Mouse (Mus musculus): ENCODE results near the gene Zdhhc9. TPM values are rescaled to one million over a fixed set of nuclear protein-coding genes. Genes with fewer than 3 reads are reported as not detected.

The Zdhhc9 gene
- polyA plus RNA-seq, 1 experiment from 2014 or later = 2.6 TPM

Other genes starting within 250 kb of the Zdhhc9 start
- gene Apln, start 174.0 kb downstream of the Zdhhc9 start, polyA plus RNA-seq (2016; fragmentation: Nextera tagmentation; extraction: Ambion mirVana) = 0.33 and 0.43 TPM in 2 replicates
- 0.14 TPM in 1 of 2 replicates, not detected in the other for gene Xpnpep2, start 100.2 kb downstream of the Zdhhc9 start, polyA plus RNA-seq (2016; fragmentation: Nextera tagmentation; extraction: Ambion mirVana)
- 9.7 and 10.0 TPM in 2 replicates for gene Sash3, start 62.4 kb downstream of the Zdhhc9 start, polyA plus RNA-seq (2016; fragmentation: Nextera tagmentation; extraction: Ambion mirVana)
- 19.3 and 22.5 TPM in 2 replicates for gene Utp14a, start 48.0 kb upstream of the Zdhhc9 start, polyA plus RNA-seq (2016; fragmentation: Nextera tagmentation; extraction: Ambion mirVana)
- 3.8 and 4.4 TPM in 2 replicates for gene Bcorl1, start 132.5 kb upstream of the Zdhhc9 start, polyA plus RNA-seq (2016; fragmentation: Nextera tagmentation; extraction: Ambion mirVana)

Data from liver, embryonic 12.5 days (tissue).